Mouse (Mus musculus) monocyte, adult 2 months (primary cell): Measurements from ENCODE around the gene Epop.

Experiments used
- DNase-seq, 2 experiments: peaks; one replicate each; pipeline ENCODE4 v3.0.0; 2022; ENCODE audit warnings: low spot score in 2 of 2, low read depth in 1 of 2

The Epop gene

GRCm38 (mm10) chr11:97591910-97592309 is 37.6 kb downstream of the Epop start:
- DNase-seq, result no peak

GRCm38 (mm10) chr11:97590227-97590960 is 39.1 kb downstream of the Epop start:
- no peak for DNase-seq

- no peak for DNase-seq
Measured at GRCm38 (mm10) chr11:97589216-97589615, 40.3 kb downstream of the Epop start.

- DNase-seq, result no peak
Measured at GRCm38 (mm10) chr11:97585932-97586331, 43.6 kb downstream of the Epop start.

GRCm38 (mm10) chr11:97584476-97584875 is 45.0 kb downstream of the Epop start:
- DNase-seq, result no peak

GRCm38 (mm10) chr11:97579088-97579857 is 50.2 kb downstream of the Epop start:
- DNase-seq, result no peak

- no peak for DNase-seq
Measured at GRCm38 (mm10) chr11:97578286-97578685, 51.2 kb downstream of the Epop start.
